9 mouse cellular contexts compared by ENCODE assay signal in the genomic region with DNA sequence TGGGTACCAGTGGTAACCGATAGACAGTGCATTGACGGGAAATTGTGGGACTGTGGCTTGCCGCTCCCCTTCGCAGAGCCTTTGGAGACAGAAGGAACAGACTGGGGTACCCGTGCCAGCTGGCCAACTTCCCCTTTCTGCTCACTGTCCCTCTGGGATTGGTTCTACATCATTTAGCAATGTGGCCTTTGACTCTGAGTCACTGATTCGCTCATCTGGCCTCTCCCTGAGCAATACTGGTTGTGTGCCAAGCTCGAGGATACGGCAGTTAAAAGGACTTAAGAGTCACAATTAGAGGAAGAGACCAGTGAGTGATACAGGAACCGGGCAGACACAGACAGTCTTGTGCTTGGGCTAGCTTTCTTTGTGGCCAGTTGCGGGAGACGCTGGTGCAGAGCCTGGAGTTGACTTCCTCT.
DNase-seq lines count a peak whose midpoint lies in the region; ATAC-seq lines count a peak whose summit lies in the region.
"Had no signal": no experiment of that assay in that cellular context is flagged by ENCODE, and none has a peak within 500 bp of the region (broad histone marks: within the 10 kb centered on the region; RNA-seq: fewer than 3 reads in every experiment).

No protein-coding gene starts in this region.

- 51% methylated on average over 11 of the region's 11 CpGs for WGBS in neural tube, embryonic 13.5 days
- WGBS in forebrain, embryonic 13.5 days: 77% methylated on average over 11 of the region's 11 CpGs

- no peaks in the 10 kb centered on the region for H3K36me3 ChIP-seq in neural tube, embryonic 13.5 days
- no peaks in the 10 kb centered on the region for H3K36me3 ChIP-seq in forebrain, embryonic 13.5 days (ENCODE audit: poor library complexity, severe bottlenecking)

- peak; percentile 26 to 81 for DNase-seq in adrenal gland, adult (ENCODE audit: inconsistent age in 2 of 2, low spot score in 1 of 2)
- DNase-seq in adrenal gland, postnatal 4 days (ENCODE audit: low spot score in 2 of 2): no peak
- no peak for DNase-seq in neural tube, embryonic 10.5 days (ENCODE audit: extremely low spot score, low spot score)
- DNase-seq in heart, adult 8-10 months (ENCODE audit: low spot score): peak; percentile 33
- peak; percentile 19 to 35 for DNase-seq in lung, postnatal 4 days
- DNase-seq in right cerebral cortex, postnatal 25 days: no peak

- no peaks in the 10 kb centered on the region for H3K9me3 ChIP-seq in neural tube, embryonic 13.5 days
- H3K9me3 ChIP-seq in forebrain, embryonic 13.5 days (replicated peaks): peaks cover 4% of the 10 kb centered on the region; the same call in 1 of the 2 replicates

- H3K27me3 ChIP-seq in neural tube, embryonic 13.5 days: peaks cover 9% of the 10 kb centered on the region; the same call in 1 of the 2 replicates
- H3K27me3 ChIP-seq in forebrain, embryonic 13.5 days: peaks cover 29% of the 10 kb centered on the region; the same call in 1 of the 2 replicates

- H3K27ac ChIP-seq in neural tube, embryonic 13.5 days (replicated peaks): peak overlapping the region; percentile 38; the same call in 1 of the 2 replicates
- no peak overlapping the region for H3K27ac ChIP-seq in forebrain, embryonic 13.5 days

- no peak overlapping the region for H3K4me3 ChIP-seq in neural tube, embryonic 13.5 days
- no peak overlapping the region for H3K4me3 ChIP-seq in forebrain, embryonic 13.5 days
- H3K4me3 ChIP-seq: erythroblast, embryonic 14.5 days had no signal

- no peak overlapping the region for H3K9ac ChIP-seq in neural tube, embryonic 13.5 days
- H3K9ac ChIP-seq in forebrain, embryonic 13.5 days: no peak overlapping the region

- ATAC-seq in neural tube, embryonic 13.5 days (ENCODE audit: low read depth): peak; percentile 66
- ATAC-seq in forebrain, embryonic 13.5 days: no peak

- H3K4me1 ChIP-seq in neural tube, embryonic 13.5 days (replicated peaks): peaks cover 25% of the 10 kb centered on the region
- peaks cover 4% of the 10 kb centered on the region; the same call in 1 of the 2 replicates for H3K4me1 ChIP-seq in forebrain, embryonic 13.5 days

- H3K4me2 ChIP-seq in neural tube, embryonic 13.5 days: no peak overlapping the region
- no peak overlapping the region for H3K4me2 ChIP-seq in forebrain, embryonic 13.5 days

Comparison
In these comparisons a context has a peak if more than half of its experiments do, and no peak if none do; other contexts are left out.
1. DNase-seq: peak in adrenal gland, adult (2 of 2), heart, adult 8-10 months (single experiment) and lung, postnatal 4 days (2 of 2); none in adrenal gland, postnatal 4 days (0 of 2), neural tube, embryonic 10.5 days (single experiment) and right cerebral cortex, postnatal 25 days (single experiment).